Mouse (Mus musculus) heart, embryonic 11.5 days (tissue): ENCODE measurements at regions not wholly inside any gene's neighbourhood (a gene's known extent, or its start where the extent isn't known, plus 50 kb on each side); places are given as distances from the start of the nearest gene placed in this dataset.

Experiments used
- ATAC-seq: fragments of 200-750 bp; cut with Nextera tagmentation; replicated peaks from 2 replicates; pipeline ENCODE4 v1.8.0; 2017; ENCODE audit warnings: moderate library complexity; ENCODE audit not compliant: insufficient number of reproducible peaks, low FRiP score, low TSS enrichment
- H3K27ac ChIP-seq: fragments of 300-500 bp; sonication (generic); 2 replicates; pipeline ENCODE4 v1.5.1; 2014; ENCODE audit warnings: mild to moderate bottlenecking, low read depth, low read length
- H3K27me3 ChIP-seq: fragments of 300-500 bp; sonication (generic); 2 replicates; pipeline ENCODE4 v1.6.1; 2014; ENCODE audit warnings: mild to moderate bottlenecking, low read length, mixed read lengths; ENCODE audit not compliant: control insufficient read depth, insufficient read depth
- H3K36me3 ChIP-seq: fragments of 300-500 bp; sonication (generic); 2 replicates; pipeline ENCODE4 v1.6.1; 2014; ENCODE audit warnings: mild to moderate bottlenecking, low read length, moderate library complexity, mixed read lengths; ENCODE audit not compliant: control insufficient read depth, insufficient read depth
- H3K4me1 ChIP-seq: fragments of 300-500 bp; sonication (generic); 2 replicates; pipeline ENCODE4 v1.6.1; 2014; ENCODE audit warnings: low read length; ENCODE audit not compliant: control insufficient read depth, insufficient read depth
- H3K4me2 ChIP-seq: fragments of 300-500 bp; sonication (generic); 2 replicates; pipeline ENCODE4 v1.6.1; 2014; ENCODE audit warnings: mild to moderate bottlenecking, moderate library complexity
- H3K4me3 ChIP-seq: fragments of 300-500 bp; sonication (generic); 2 replicates; pipeline ENCODE4 v1.5.1; 2014; ENCODE audit warnings: low read depth, low read length
- H3K9ac ChIP-seq: fragments of 300-500 bp; sonication (generic); 2 replicates; pipeline ENCODE4 v1.6.1; 2014; ENCODE audit warnings: mild to moderate bottlenecking, low read depth, low read length, moderate library complexity
- H3K9me3 ChIP-seq: fragments of 300-500 bp; sonication (generic); replicated peaks from 2 replicates; pipeline ENCODE4 v1.6.1; 2016; ENCODE audit warnings: low read length; ENCODE audit not compliant: control insufficient read depth
- WGBS: fragments of 180-500 bp; shearing (Covaris S2); extraction: QIAGEN DNeasy Blood & Tissue Kit; methylation state at CpG from one replicate; pipeline ENCODE4 v1.1.7; 2014; ENCODE audit not compliant: insufficient replicate concordance; 5-methylcytosine and 5-hydroxymethylcytosine counted together

DNA sequence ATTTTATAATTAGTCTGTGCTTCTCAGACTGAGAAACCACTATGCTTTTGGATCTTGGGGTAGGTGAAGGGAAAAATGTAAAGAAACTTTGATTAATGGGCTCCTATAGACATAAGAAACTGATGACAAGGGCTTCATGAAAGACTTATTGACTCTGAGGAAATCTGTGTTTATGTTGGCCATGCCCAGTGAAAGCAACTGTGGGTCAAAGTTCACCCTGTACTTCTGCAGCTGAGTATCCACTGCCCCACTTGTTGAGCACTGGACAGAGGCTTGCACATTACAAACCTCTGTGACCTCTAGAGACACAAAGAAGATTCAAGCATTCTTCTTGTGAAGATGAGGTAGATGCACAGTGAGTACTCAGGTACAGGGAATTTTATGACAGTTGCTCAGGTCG lies 114.7 kb upstream of the Adra1d start:
- WGBS, result 80% methylated on average over 1 of the region's 1 CpGs

GRCm38 (mm10) chr2:131674872-131675271 lies 112.8 kb upstream of the Adra1d start:
- H3K4me1 ChIP-seq, result no peaks in the 10 kb centered on the region
- H3K4me3 ChIP-seq, result no peak overlapping the region
- H3K4me2 ChIP-seq, result no peak overlapping the region
- WGBS, result 80% methylated on average over 6 of the region's 6 CpGs
- H3K36me3 ChIP-seq, result no peaks in the 10 kb centered on the region
- no peaks in the 10 kb centered on the region for H3K27me3 ChIP-seq
- ATAC-seq, result no peak
- H3K9ac ChIP-seq, result no peak overlapping the region
- no peak overlapping the region for H3K27ac ChIP-seq
- no peaks in the 10 kb centered on the region for H3K9me3 ChIP-seq

More for the DNA sequence above, 114.7 kb upstream of the Adra1d start:
- Histone ChIP-seq H3K4me3 (no peak overlapping the region), H3K27me3 (no peaks in the 10 kb centered on the region), H3K27ac (no peak overlapping the region), H3K4me1 (no peaks in the 10 kb centered on the region), H3K36me3 (no peaks in the 10 kb centered on the region), H3K4me2 (no peak overlapping the region), H3K9me3 (no peaks in the 10 kb centered on the region), H3K9ac (no peak overlapping the region)
- no peak for ATAC-seq

DNA sequence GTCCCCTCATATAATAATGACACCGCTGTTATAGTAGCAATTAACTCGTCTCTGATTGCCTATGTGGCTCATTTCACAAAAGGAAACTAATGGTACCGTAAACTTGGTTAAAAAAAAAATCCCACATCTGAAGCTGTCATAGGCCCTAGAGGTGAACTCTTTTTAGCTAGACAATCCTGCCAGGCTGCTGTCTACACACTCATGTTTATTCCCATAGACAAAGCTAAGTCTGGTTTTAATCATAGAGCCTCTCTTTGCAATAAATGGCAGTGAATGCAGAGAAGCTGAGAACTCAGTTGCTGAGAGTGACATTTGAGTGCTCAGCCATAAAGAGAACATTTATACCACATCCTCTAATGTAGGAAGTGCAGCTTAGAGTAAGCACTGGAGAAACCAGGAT lies 111.3 kb upstream of the Adra1d start:
- Histone ChIP-seq H3K36me3 (no peaks in the 10 kb centered on the region), H3K9me3 (no peaks in the 10 kb centered on the region)
- WGBS, result 86% methylated on average over 3 of the region's 3 CpGs

GRCm38 (mm10) chr2:131672646-131673045 lies 110.6 kb upstream of the Adra1d start:
- ATAC-seq, result no peak
- Histone ChIP-seq H3K36me3 (no peaks in the 10 kb centered on the region), H3K4me2 (no peak overlapping the region), H3K27ac (no peak overlapping the region), H3K9me3 (no peaks in the 10 kb centered on the region), H3K27me3 (no peaks in the 10 kb centered on the region), H3K4me3 (no peak overlapping the region), H3K9ac (no peak overlapping the region), H3K4me1 (no peaks in the 10 kb centered on the region)
- 76% methylated on average over 1 of the region's 1 CpGs for WGBS

More for the DNA sequence above, 111.3 kb upstream of the Adra1d start:
- no peak overlapping the region for H3K27ac ChIP-seq
- H3K4me1 ChIP-seq, result no peaks in the 10 kb centered on the region
- no peaks in the 10 kb centered on the region for H3K27me3 ChIP-seq
- H3K4me2 ChIP-seq, result no peak overlapping the region
- ATAC-seq, result no peak
- no peak overlapping the region for H3K4me3 ChIP-seq
- no peak overlapping the region for H3K9ac ChIP-seq

GRCm38 (mm10) chr2:131672223-131672622 lies 110.1 kb upstream of the Adra1d start:
- no peaks in the 10 kb centered on the region for H3K9me3 ChIP-seq
- no peak overlapping the region for H3K27ac ChIP-seq
- no peaks in the 10 kb centered on the region for H3K27me3 ChIP-seq
- no peaks in the 10 kb centered on the region for H3K4me1 ChIP-seq
- no peaks in the 10 kb centered on the region for H3K36me3 ChIP-seq
- no peak overlapping the region for H3K9ac ChIP-seq
- no peak overlapping the region for H3K4me2 ChIP-seq
- no peak for ATAC-seq
- no peak overlapping the region for H3K4me3 ChIP-seq
- WGBS, result 39% methylated on average over 1 of the region's 1 CpGs

- Histone ChIP-seq H3K4me1 (no peaks in the 10 kb centered on the region), H3K27ac (no peak overlapping the region), H3K4me2 (no peak overlapping the region), H3K27me3 (no peaks in the 10 kb centered on the region), H3K9ac (no peak overlapping the region), H3K36me3 (no peaks in the 10 kb centered on the region), H3K9me3 (no peaks in the 10 kb centered on the region), H3K4me3 (no peak overlapping the region)
- no peak for ATAC-seq
Observed at GRCm38 (mm10) chr2:131670876-131671275, 108.8 kb upstream of the Adra1d start.

DNA sequence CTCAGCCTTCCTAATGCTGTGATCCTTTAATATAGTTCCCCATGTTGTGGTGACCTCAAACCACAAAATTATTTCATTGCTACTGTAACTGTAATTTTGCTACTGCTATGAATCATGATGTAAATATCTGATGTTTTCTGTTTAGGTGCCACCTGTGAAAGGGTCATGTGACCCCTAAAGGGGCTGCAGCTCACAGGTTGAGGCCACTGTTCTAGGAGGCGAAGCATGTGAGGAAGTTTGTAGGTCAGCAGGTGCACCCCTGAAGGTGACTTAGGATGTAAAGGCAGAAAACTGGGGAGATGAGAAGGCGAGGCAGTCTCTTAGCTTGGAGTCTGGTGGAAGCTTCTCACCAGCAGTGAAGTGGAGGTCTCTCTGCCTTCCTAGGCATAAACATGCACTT lies 105.8 kb upstream of the Adra1d start:
- no peak overlapping the region for H3K4me3 ChIP-seq
- H3K27ac ChIP-seq, result no peak overlapping the region
- H3K9me3 ChIP-seq, result no peaks in the 10 kb centered on the region
- no peaks in the 10 kb centered on the region for H3K36me3 ChIP-seq
- H3K4me2 ChIP-seq, result no peak overlapping the region
- no peak overlapping the region for H3K9ac ChIP-seq
- 82% methylated on average over 2 of the region's 2 CpGs for WGBS
- no peaks in the 10 kb centered on the region for H3K4me1 ChIP-seq
- ATAC-seq, result no peak
- H3K27me3 ChIP-seq, result no peaks in the 10 kb centered on the region

GRCm38 (mm10) chr2:131666841-131667364 lies 104.8 kb upstream of the Adra1d start:
- Histone ChIP-seq H3K27ac (no peak overlapping the region), H3K36me3 (no peaks in the 10 kb centered on the region), H3K4me3 (no peak overlapping the region), H3K4me2 (no peak overlapping the region), H3K27me3 (no peaks in the 10 kb centered on the region), H3K4me1 (no peaks in the 10 kb centered on the region), H3K9me3 (no peaks in the 10 kb centered on the region), H3K9ac (no peak overlapping the region)
- ATAC-seq, result no peak
- 68% methylated on average over 3 of the region's 3 CpGs for WGBS

- H3K36me3 ChIP-seq, result no peaks in the 10 kb centered on the region
- no peaks in the 10 kb centered on the region for H3K27me3 ChIP-seq
- H3K27ac ChIP-seq, result no peak overlapping the region
- 72% methylated on average over 3 of the region's 3 CpGs for WGBS
- H3K4me1 ChIP-seq, result no peaks in the 10 kb centered on the region
- no peak for ATAC-seq
- H3K9me3 ChIP-seq, result no peaks in the 10 kb centered on the region
- no peak overlapping the region for H3K4me2 ChIP-seq
- H3K4me3 ChIP-seq, result no peak overlapping the region
- H3K9ac ChIP-seq, result no peak overlapping the region
Observed at GRCm38 (mm10) chr2:131664575-131664974, 102.5 kb upstream of the Adra1d start.
